Mouse (Mus musculus): Measurements from ENCODE around the gene Bicc1. TPM values are rescaled to one million over a fixed set of nuclear protein-coding genes. Genes with fewer than 3 reads are reported as not detected.

The Bicc1 gene
- polyA plus RNA-seq, 1 experiment from 2014 or later: 8.9 TPM

DNA sequence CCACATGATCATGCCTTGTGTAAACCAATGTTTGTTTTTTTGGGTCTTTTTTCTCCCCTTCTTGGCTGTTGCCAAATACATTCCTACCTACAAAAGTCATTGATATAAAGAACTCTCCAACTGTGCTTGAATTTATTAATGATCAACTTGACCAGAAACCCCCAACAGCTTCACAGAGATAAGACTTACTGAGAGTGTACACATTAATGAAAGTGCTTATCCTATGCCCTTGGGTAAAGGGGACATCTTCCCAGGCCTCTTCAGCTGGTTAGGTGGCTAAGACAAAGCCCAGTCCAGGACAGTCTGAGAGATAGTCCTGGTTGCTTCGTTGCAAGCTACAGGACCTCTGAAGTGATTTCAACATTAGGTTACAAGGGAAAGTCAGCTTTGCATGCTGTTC is 6.4 kb downstream of the Bicc1 start:
- no peaks in the 10 kb centered on the region for H3K36me3 ChIP-seq (ENCODE audit: control insufficient read depth, insufficient read depth, low read length)
- H3K4me2 ChIP-seq: no peak overlapping the region
- H3K9ac ChIP-seq (ENCODE audit: low read depth, low read length): no peak overlapping the region
- H3K27ac ChIP-seq (ENCODE audit: low read depth, low read length): no peak overlapping the region
- H3K4me3 ChIP-seq (ENCODE audit: low read depth, low read length): no peak overlapping the region
- 71% methylated on average over 1 of the region's 1 CpGs for WGBS
- H3K27me3 ChIP-seq (replicated peaks; ENCODE audit: control insufficient read depth, insufficient read depth, low read length): no peaks in the 10 kb centered on the region
- no peaks in the 10 kb centered on the region for H3K4me1 ChIP-seq (replicated peaks; ENCODE audit: control insufficient read depth, insufficient read depth, low read length)
- ATAC-seq (replicated peaks; ENCODE audit: low FRiP score) (no peak), DNase-seq (ENCODE audit: low spot score) (no peak)
- H3K9me3 ChIP-seq (ENCODE audit: control insufficient read depth, low read length): no peaks in the 10 kb centered on the region

GRCm38 (mm10) chr10:71150486-71150885 is 9.0 kb downstream of the Bicc1 start:
- no peak for DNase-seq (ENCODE audit: low spot score)
- 73% methylated on average over 2 of the region's 2 CpGs for WGBS
- H3K36me3 ChIP-seq (ENCODE audit: control insufficient read depth, insufficient read depth, low read length): no peaks in the 10 kb centered on the region
- no peaks in the 10 kb centered on the region for H3K27me3 ChIP-seq (replicated peaks; ENCODE audit: control insufficient read depth, insufficient read depth, low read length)
- ATAC-seq (replicated peaks; ENCODE audit: low FRiP score): no peak
- H3K4me1 ChIP-seq (replicated peaks; ENCODE audit: control insufficient read depth, insufficient read depth, low read length): 0 out of 2 replicates have a peak, but pooled peaks cover 3% of the 10 kb centered on the region
- H3K4me2 ChIP-seq: no peak overlapping the region
- H3K9ac ChIP-seq (ENCODE audit: low read depth, low read length): no peak overlapping the region
- no peaks in the 10 kb centered on the region for H3K9me3 ChIP-seq (ENCODE audit: control insufficient read depth, low read length)
- H3K4me3 ChIP-seq (ENCODE audit: low read depth, low read length): no peak overlapping the region
- no peak overlapping the region for H3K27ac ChIP-seq (ENCODE audit: low read depth, low read length)

DNA sequence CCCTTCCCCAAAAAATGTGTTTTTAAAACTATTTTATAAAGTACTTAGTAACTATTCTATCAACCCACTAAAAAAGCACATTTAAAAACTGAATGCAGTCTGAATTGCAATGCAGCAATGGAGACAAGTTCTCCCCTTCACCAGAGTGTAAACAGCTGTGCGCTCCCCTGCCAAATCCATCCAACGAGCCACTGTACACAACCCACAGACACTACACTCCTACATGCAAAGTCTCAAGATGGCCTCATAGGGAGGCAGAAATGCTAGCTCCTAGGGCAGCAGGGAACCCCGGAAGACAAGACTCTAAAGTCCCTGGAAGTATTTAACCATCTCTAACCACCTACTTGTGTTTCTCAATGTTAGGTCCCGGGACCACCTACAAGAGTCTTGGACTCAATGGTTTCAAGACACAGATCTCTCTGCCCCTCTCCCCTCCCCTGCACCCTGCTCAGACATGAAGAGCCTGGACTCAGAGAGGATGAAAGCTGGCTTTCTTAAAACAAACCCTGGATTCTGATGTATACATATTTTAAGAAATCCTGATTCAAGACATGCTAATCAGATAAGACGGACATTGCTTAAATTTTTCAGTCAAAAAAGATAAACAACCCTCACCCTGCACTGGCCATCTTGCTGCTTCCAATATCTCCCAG is 10.4 kb downstream of the Bicc1 start:
- Histone ChIP-seq H3K4me1 (replicated peaks; ENCODE audit: control insufficient read depth, insufficient read depth, low read length) (0 out of 2 replicates have a peak, but pooled peaks cover 3% of the 10 kb centered on the region), H3K9ac (ENCODE audit: low read depth, low read length) (no peak overlapping the region), H3K9me3 (ENCODE audit: control insufficient read depth, low read length) (no peaks in the 10 kb centered on the region), H3K27ac (ENCODE audit: low read depth, low read length) (no peak overlapping the region), H3K36me3 (ENCODE audit: control insufficient read depth, insufficient read depth, low read length) (no peaks in the 10 kb centered on the region), H3K27me3 (replicated peaks; ENCODE audit: control insufficient read depth, insufficient read depth, low read length) (no peaks in the 10 kb centered on the region), H3K4me2 (no peak overlapping the region), H3K4me3 (ENCODE audit: low read depth, low read length) (no peak overlapping the region)
- 75% methylated on average over 5 of the region's 5 CpGs for WGBS
- DNase-seq (ENCODE audit: low spot score) (no peak), ATAC-seq (replicated peaks; ENCODE audit: low FRiP score) (no peak)

DNA sequence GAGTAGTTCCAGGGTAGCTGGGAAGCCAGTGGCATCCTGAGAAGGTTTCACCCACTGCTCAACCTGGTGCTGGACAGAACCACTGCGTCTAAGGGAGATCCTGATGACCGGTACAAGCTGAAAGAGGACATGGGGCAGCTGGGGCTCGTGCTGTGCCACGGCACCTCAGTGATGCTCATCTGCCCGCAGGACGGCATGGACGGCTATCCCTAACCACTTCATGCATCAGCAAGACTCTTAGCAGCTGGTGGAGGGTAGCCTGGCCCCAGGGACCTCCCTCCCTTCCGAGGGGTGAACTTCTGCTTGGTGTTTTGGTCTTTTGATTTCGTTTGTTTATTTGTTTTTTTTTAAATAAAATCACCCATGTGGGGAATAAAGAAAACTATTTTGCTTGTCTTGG is 11.3 kb downstream of the Bicc1 start:
- DNase-seq (ENCODE audit: low spot score) (no peak), ATAC-seq (replicated peaks; ENCODE audit: low FRiP score) (no peak)
- H3K36me3 ChIP-seq (ENCODE audit: control insufficient read depth, insufficient read depth, low read length): no peaks in the 10 kb centered on the region
- no peak overlapping the region for H3K27ac ChIP-seq (ENCODE audit: low read depth, low read length)
- no peak overlapping the region for H3K4me3 ChIP-seq (ENCODE audit: low read depth, low read length)
- no peak overlapping the region for H3K9ac ChIP-seq (ENCODE audit: low read depth, low read length)
- no peak overlapping the region for H3K4me2 ChIP-seq
- H3K9me3 ChIP-seq (ENCODE audit: control insufficient read depth, low read length): no peaks in the 10 kb centered on the region
- 83% methylated on average over 9 of the region's 9 CpGs for WGBS
- H3K27me3 ChIP-seq (replicated peaks; ENCODE audit: control insufficient read depth, insufficient read depth, low read length): no peaks in the 10 kb centered on the region
- 0 out of 2 replicates have a peak, but pooled peaks cover 3% of the 10 kb centered on the region for H3K4me1 ChIP-seq (replicated peaks; ENCODE audit: control insufficient read depth, insufficient read depth, low read length)

DNA sequence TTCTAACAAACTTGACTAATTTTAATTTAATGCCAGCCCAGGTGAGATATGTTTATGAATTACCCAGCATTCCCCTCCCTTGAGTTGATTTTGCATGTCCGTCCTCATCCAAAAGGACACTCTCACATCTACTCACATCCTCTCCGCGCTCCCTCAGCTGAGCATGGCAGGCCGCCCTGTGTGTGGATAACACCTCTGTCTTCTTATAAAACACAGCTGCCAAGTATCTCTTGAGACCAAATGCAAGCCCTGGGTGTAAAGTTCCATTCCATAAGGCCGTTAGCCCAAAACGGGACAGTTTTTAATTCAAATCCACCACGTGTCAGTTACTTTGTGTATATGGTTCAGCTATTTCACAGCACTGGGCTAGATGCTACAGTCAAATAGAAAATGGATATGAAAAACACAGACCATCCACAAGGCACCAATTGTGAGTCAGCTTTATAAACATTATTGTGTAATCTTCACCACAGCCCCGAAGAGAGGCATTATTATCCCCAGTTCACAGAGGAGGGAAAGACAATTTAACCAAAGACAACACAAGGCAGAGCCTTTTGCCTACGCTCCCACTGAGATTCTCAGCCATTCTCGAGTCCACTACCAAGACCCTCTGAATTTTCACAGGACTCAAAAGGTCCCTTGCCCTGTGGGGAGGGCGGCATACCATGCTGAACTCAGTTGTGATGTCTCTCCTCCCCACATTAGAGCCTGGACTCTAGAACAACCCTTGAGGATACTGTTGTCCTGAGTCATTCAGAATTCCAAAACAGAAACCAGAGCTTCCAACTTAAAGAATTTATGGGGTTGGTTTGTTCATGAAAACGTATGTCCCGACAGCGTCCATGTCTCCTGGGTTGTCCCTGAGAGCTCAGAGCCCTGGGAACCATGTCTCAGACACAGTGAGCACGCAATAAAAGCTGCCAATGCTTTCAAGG is 12.6 kb downstream of the Bicc1 start:
- H3K4me1 ChIP-seq (replicated peaks; ENCODE audit: control insufficient read depth, insufficient read depth, low read length): 0 out of 2 replicates have a peak, but pooled peaks cover 3% of the 10 kb centered on the region
- H3K9me3 ChIP-seq (ENCODE audit: control insufficient read depth, low read length): no peaks in the 10 kb centered on the region
- no peak overlapping the region for H3K4me2 ChIP-seq
- no peaks in the 10 kb centered on the region for H3K27me3 ChIP-seq (replicated peaks; ENCODE audit: control insufficient read depth, insufficient read depth, low read length)
- H3K4me3 ChIP-seq (ENCODE audit: low read depth, low read length): no peak overlapping the region
- no peak overlapping the region for H3K27ac ChIP-seq (ENCODE audit: low read depth, low read length)
- ATAC-seq (replicated peaks; ENCODE audit: low FRiP score) (no peak), DNase-seq (ENCODE audit: low spot score) (no peak)
- no peak overlapping the region for H3K9ac ChIP-seq (ENCODE audit: low read depth, low read length)
- H3K36me3 ChIP-seq (ENCODE audit: control insufficient read depth, insufficient read depth, low read length): no peaks in the 10 kb centered on the region
- 78% methylated on average over 15 of the region's 15 CpGs for WGBS

DNA sequence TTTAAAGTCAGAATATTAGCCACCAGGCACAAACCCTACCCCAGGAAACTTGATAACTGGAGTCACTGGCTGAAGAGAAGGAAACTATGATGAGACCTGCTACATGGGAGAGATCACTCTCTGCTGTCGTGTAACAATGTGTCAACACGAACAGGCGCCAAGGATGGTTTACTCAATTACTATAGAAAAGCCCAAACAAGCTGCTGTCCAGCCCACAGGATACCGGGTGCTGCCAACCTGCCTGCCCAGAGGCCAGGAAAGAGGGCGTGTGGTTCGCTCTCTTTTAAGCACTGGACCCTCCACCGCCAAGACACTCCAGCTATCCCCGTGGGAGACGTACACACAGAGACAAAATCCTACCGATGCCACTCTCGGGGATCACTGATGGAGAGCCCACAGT is 13.7 kb downstream of the Bicc1 start:
- Histone ChIP-seq H3K27me3 (replicated peaks; ENCODE audit: control insufficient read depth, insufficient read depth, low read length) (no peaks in the 10 kb centered on the region), H3K36me3 (ENCODE audit: control insufficient read depth, insufficient read depth, low read length) (no peaks in the 10 kb centered on the region), H3K9ac (ENCODE audit: low read depth, low read length) (no peak overlapping the region), H3K9me3 (ENCODE audit: control insufficient read depth, low read length) (no peaks in the 10 kb centered on the region), H3K4me3 (ENCODE audit: low read depth, low read length) (no peak overlapping the region), H3K4me1 (replicated peaks; ENCODE audit: control insufficient read depth, insufficient read depth, low read length) (0 out of 2 replicates have a peak, but pooled peaks cover 3% of the 10 kb centered on the region), H3K27ac (ENCODE audit: low read depth, low read length) (no peak overlapping the region), H3K4me2 (no peak overlapping the region)
- DNase-seq (ENCODE audit: low spot score) (no peak), ATAC-seq (replicated peaks; ENCODE audit: low FRiP score) (no peak)
- 66% methylated on average over 11 of the region's 11 CpGs for WGBS

DNA sequence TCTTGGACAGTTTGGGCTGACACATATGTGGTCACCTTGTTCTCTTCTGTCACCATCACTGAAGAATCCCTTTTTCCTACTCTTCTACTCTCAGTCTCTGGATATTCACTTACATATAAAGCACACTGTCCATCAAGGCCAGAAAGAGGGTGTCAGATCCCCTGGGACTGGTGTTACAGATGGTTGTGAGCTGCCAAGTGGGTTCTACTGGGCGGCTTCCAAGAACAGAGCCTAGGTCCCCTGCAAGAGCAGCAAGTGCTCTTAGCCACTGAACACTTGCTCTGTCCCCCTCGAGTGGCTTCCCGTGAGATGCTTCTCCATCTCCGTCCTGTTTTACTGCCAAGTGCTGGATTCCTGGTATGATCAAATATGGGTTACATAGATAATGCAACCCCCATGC is 15.3 kb downstream of the Bicc1 start:
- WGBS: 78% methylated on average over 4 of the region's 4 CpGs
- no peak overlapping the region for H3K4me2 ChIP-seq
- no peak overlapping the region for H3K4me3 ChIP-seq (ENCODE audit: low read depth, low read length)
- H3K4me1 ChIP-seq (replicated peaks; ENCODE audit: control insufficient read depth, insufficient read depth, low read length): 0 out of 2 replicates have a peak, but pooled peaks cover 3% of the 10 kb centered on the region
- no peaks in the 10 kb centered on the region for H3K36me3 ChIP-seq (ENCODE audit: control insufficient read depth, insufficient read depth, low read length)
- H3K9ac ChIP-seq (ENCODE audit: low read depth, low read length): no peak overlapping the region
- no peak for ATAC-seq (replicated peaks; ENCODE audit: low FRiP score)
- DNase-seq (ENCODE audit: low spot score): no peak
- H3K27me3 ChIP-seq (replicated peaks; ENCODE audit: control insufficient read depth, insufficient read depth, low read length): no peaks in the 10 kb centered on the region
- no peak overlapping the region for H3K27ac ChIP-seq (ENCODE audit: low read depth, low read length)
- no peaks in the 10 kb centered on the region for H3K9me3 ChIP-seq (ENCODE audit: control insufficient read depth, low read length)

DNA sequence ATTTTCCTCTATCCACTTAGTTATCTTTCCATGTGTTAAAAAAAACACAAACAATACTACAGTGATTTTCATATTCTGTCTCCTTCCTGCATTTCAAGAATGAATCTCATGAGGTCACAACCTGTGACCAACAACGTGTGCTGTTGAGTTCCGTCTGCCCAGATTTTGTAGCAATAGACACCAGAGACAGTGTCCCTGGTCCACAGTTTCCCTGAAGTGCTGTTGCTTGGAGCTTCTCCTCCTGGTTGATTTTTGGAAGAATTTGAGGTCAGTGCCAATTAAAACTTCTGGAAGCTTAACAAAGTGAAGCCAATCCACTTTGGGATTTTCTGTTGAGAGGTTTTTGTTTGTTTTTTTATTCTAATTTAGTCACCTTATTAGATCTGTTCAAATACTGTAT is 16.9 kb downstream of the Bicc1 start:
- 0 out of 2 replicates have a peak, but pooled peaks cover 3% of the 10 kb centered on the region for H3K4me1 ChIP-seq (replicated peaks; ENCODE audit: control insufficient read depth, insufficient read depth, low read length)
- ATAC-seq (replicated peaks; ENCODE audit: low FRiP score) (no peak), DNase-seq (ENCODE audit: low spot score) (no peak)
- no peak overlapping the region for H3K4me2 ChIP-seq
- no peaks in the 10 kb centered on the region for H3K36me3 ChIP-seq (ENCODE audit: control insufficient read depth, insufficient read depth, low read length)
- no peak overlapping the region for H3K27ac ChIP-seq (ENCODE audit: low read depth, low read length)
- 92% methylated on average over 2 of the region's 2 CpGs for WGBS
- H3K27me3 ChIP-seq (replicated peaks; ENCODE audit: control insufficient read depth, insufficient read depth, low read length): no peaks in the 10 kb centered on the region
- H3K9me3 ChIP-seq (ENCODE audit: control insufficient read depth, low read length): no peaks in the 10 kb centered on the region
- H3K9ac ChIP-seq (ENCODE audit: low read depth, low read length): no peak overlapping the region
- no peak overlapping the region for H3K4me3 ChIP-seq (ENCODE audit: low read depth, low read length)

Data from liver, embryonic 11.5 days (tissue).